Mouse (Mus musculus) kidney, embryonic 16.5 days (tissue): ENCODE measurements around the gene Tshz2. TPM values are rescaled to one million over a fixed set of nuclear protein-coding genes. Genes with fewer than 3 reads are reported as not detected.

Source experiments
- ATAC-seq: fragments of 200-750 bp; cut with Nextera tagmentation; 2 replicates; pipeline ENCODE4 v1.8.0; 2017; ENCODE audit warnings: moderate TSS enrichment; ENCODE audit not compliant: low FRiP score, low TSS enrichment
- H3K27ac ChIP-seq: fragments of 300-500 bp; sonication (generic); 2 replicates; pipeline ENCODE4 v1.5.1; 2014; ENCODE audit warnings: low read length
- H3K27me3 ChIP-seq: fragments of 300-500 bp; sonication (generic); 2 replicates; pipeline ENCODE4 v1.6.1; 2014; ENCODE audit warnings: low read length, control low read depth, mixed read lengths; ENCODE audit not compliant: insufficient read depth
- H3K36me3 ChIP-seq: fragments of 300-500 bp; sonication (generic); 2 replicates; pipeline ENCODE4 v1.6.1; 2014; ENCODE audit warnings: low read length, control low read depth, mixed read lengths; ENCODE audit not compliant: insufficient read depth
- H3K4me1 ChIP-seq: fragments of 300-500 bp; sonication (generic); 2 replicates; pipeline ENCODE4 v1.6.1; 2014; ENCODE audit warnings: low read length, control low read depth, mixed read lengths; ENCODE audit not compliant: insufficient read depth
- H3K4me2 ChIP-seq: fragments of 300-500 bp; sonication (generic); replicated peaks from 2 replicates; pipeline ENCODE4 v1.6.1; 2014; ENCODE audit warnings: low read depth, low read length
- H3K4me3 ChIP-seq: fragments of 300-500 bp; sonication (generic); 2 replicates; pipeline ENCODE4 v1.5.1; 2014; ENCODE audit warnings: mild to moderate bottlenecking, low read length
- H3K9ac ChIP-seq: fragments of 300-500 bp; sonication (generic); replicated peaks from 2 replicates; pipeline ENCODE4 v1.6.1; 2014; ENCODE audit warnings: low read length
- H3K9me3 ChIP-seq: fragments of 300-500 bp; sonication (generic); 2 replicates; pipeline ENCODE4 v1.6.1; 2016; ENCODE audit warnings: low read length, control low read depth
- WGBS: fragments of 180-500 bp; shearing (Covaris S2); extraction: QIAGEN DNeasy Blood & Tissue Kit; methylation state at CpG from one replicate; pipeline ENCODE4 v1.1.7; 2014; 5-methylcytosine and 5-hydroxymethylcytosine counted together
- polyA plus RNA-seq: library from polyadenylated mRNA; unstranded; fragments of >200 nt; fragmentation: Nextera tagmentation; extraction: Ambion mirVana; gene quantifications from 2 replicates; pipeline ENCODE4 v1.2.1, GENCODE M21; 2015

Gene Tshz2
- polyA plus RNA-seq, 1 experiment from 2014 or later: 11.5 TPM

DNA sequence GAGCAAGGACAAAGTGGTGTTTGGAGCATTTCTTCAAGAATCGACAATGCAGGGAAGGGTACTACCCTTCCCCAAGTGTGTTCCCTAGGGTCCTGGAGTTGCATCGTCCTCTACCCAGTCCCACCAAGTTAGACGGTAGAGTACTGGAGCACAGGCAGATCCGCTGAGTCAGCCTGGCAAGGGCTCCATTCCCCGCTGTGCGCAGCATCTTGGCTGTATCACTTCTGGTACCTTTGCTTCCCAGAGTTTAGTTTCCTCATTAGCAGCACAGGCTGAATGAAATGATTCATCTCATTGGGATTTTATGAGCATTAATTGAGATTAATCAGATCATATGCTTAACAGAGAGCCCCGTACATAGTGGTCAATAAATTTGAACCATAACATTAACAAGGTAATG, 14.3 kb downstream of the Tshz2 start:
- no peaks in the 10 kb centered on the region for H3K27me3 ChIP-seq
- no peak overlapping the region for H3K4me3 ChIP-seq
- H3K4me2 ChIP-seq: no peak overlapping the region
- no peak for ATAC-seq
- no peak overlapping the region for H3K27ac ChIP-seq
- peaks cover 4% of the 10 kb centered on the region; the same call in 1 of the 2 replicates for H3K36me3 ChIP-seq
- 0 out of 2 replicates have a peak, but pooled peaks cover 9% of the 10 kb centered on the region for H3K4me1 ChIP-seq
- 90% methylated on average over 7 of the region's 7 CpGs for WGBS
- no peak overlapping the region for H3K9ac ChIP-seq
- H3K9me3 ChIP-seq: no peaks in the 10 kb centered on the region

- peak overlapping the region; percentile 38; the same call in 1 of the 2 replicates for H3K27ac ChIP-seq
- ATAC-seq: no peak
- H3K36me3 ChIP-seq: peaks cover 7% of the 10 kb centered on the region; the same call in 1 of the 2 replicates
- WGBS: 57% methylated on average over 7 of the region's 7 CpGs
- no peaks in the 10 kb centered on the region for H3K9me3 ChIP-seq
- 0 out of 2 replicates have a peak, but pooled peaks cover 9% of the 10 kb centered on the region for H3K4me1 ChIP-seq
- H3K9ac ChIP-seq: no peak overlapping the region
- no peaks in the 10 kb centered on the region for H3K27me3 ChIP-seq
- no peak overlapping the region for H3K4me3 ChIP-seq
- H3K4me2 ChIP-seq: no peak overlapping the region
Observed at GRCm38 (mm10) chr2:169649262-169649885, 16.6 kb downstream of the Tshz2 start.

DNA sequence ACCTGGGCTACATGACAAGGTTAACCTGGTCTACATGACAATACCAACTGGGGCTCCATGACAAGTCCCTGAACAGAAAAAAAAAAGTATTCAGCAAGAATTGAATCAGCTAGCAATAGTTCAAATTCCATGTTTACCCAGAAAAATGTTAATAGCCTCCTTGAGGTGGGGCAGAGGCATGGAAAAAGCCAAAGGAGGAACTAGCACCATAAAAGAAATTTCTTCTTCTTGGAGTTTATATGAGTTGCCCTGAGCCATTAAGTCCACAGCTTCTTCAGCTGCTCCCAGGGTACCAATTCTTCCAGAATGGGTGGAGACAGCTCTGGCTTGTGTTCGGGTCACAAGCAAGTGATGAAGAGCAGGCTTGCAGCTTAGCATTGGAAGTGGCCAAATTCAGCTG, 20.5 kb downstream of the Tshz2 start:
- WGBS: 77% methylated on average over 1 of the region's 1 CpGs
- Histone ChIP-seq H3K4me2 (no peak overlapping the region), H3K36me3 (0 out of 2 replicates have a peak, but pooled peaks cover 3% of the 10 kb centered on the region), H3K4me3 (no peak overlapping the region), H3K9ac (no peak overlapping the region), H3K27me3 (no peaks in the 10 kb centered on the region), H3K9me3 (no peaks in the 10 kb centered on the region), H3K27ac (no peak overlapping the region), H3K4me1 (peaks cover 24% of the 10 kb centered on the region)
- no peak for ATAC-seq

- Histone ChIP-seq H3K9me3 (no peaks in the 10 kb centered on the region), H3K27me3 (no peaks in the 10 kb centered on the region), H3K4me2 (peak overlapping the region; percentile 7), H3K4me1 (peaks cover 44% of the 10 kb centered on the region), H3K4me3 (no peak overlapping the region), H3K36me3 (no peaks in the 10 kb centered on the region), H3K27ac (peak overlapping the region; percentile 71), H3K9ac (no peak overlapping the region)
- no peak for ATAC-seq
- WGBS: 19% methylated on average over 8 of the region's 8 CpGs
Observed at GRCm38 (mm10) chr2:169663792-169664191, 31.0 kb downstream of the Tshz2 start.

- H3K36me3 ChIP-seq: no peaks in the 10 kb centered on the region
- no peak for ATAC-seq
- H3K27ac ChIP-seq: no peak overlapping the region
- H3K4me1 ChIP-seq: peaks cover 31% of the 10 kb centered on the region
- 93% methylated on average over 7 of the region's 7 CpGs for WGBS
- H3K9me3 ChIP-seq: no peaks in the 10 kb centered on the region
- no peak overlapping the region for H3K4me2 ChIP-seq
- H3K4me3 ChIP-seq: no peak overlapping the region
- no peak overlapping the region for H3K9ac ChIP-seq
- no peaks in the 10 kb centered on the region for H3K27me3 ChIP-seq
Observed at GRCm38 (mm10) chr2:169671264-169671663, 38.5 kb downstream of the Tshz2 start.

GRCm38 (mm10) chr2:169673786-169674185, 41.0 kb downstream of the Tshz2 start:
- H3K4me2 ChIP-seq: no peak overlapping the region
- 78% methylated on average over 6 of the region's 6 CpGs for WGBS
- H3K4me1 ChIP-seq: peaks cover 27% of the 10 kb centered on the region
- no peak overlapping the region for H3K9ac ChIP-seq
- no peak overlapping the region for H3K4me3 ChIP-seq
- H3K27me3 ChIP-seq: no peaks in the 10 kb centered on the region
- no peaks in the 10 kb centered on the region for H3K9me3 ChIP-seq
- ATAC-seq: no peak
- H3K36me3 ChIP-seq: no peaks in the 10 kb centered on the region
- H3K27ac ChIP-seq: peak overlapping the region; percentile 61; the same call in 1 of the 2 replicates

GRCm38 (mm10) chr2:169674209-169674608, 41.4 kb downstream of the Tshz2 start:
- Histone ChIP-seq H3K36me3 (no peaks in the 10 kb centered on the region), H3K9ac (no peak overlapping the region), H3K4me3 (no peak overlapping the region), H3K4me1 (peaks cover 28% of the 10 kb centered on the region), H3K9me3 (no peaks in the 10 kb centered on the region), H3K27ac (peak overlapping the region; percentile 61; the same call in 1 of the 2 replicates), H3K4me2 (no peak overlapping the region), H3K27me3 (no peaks in the 10 kb centered on the region)
- ATAC-seq: no peak
- WGBS: 64% methylated on average over 5 of the region's 5 CpGs

DNA sequence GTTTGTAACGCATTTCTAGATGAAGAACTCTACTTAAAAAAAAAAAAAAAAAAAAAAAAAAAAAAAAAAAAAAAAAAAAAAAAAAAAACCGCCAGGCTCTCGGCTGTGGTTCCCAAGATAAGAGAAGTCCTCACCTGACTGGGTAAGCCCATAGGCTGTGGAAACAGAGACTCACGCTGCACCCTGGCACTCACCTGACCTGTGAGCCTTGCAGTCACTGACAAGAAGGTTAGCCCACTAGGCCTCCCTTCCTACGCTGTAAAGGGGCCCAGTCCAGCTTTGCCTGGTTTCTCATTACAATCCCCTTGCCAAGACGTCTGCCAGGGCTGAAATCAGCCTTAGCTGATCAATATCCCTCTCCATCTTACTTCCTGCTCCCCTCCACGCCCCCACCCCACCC, 46.5 kb downstream of the Tshz2 start:
- peaks cover 30% of the 10 kb centered on the region for H3K4me1 ChIP-seq
- WGBS: 42% methylated on average over 7 of the region's 7 CpGs
- no peaks in the 10 kb centered on the region for H3K9me3 ChIP-seq
- no peak overlapping the region for H3K4me2 ChIP-seq
- H3K36me3 ChIP-seq: no peaks in the 10 kb centered on the region
- no peak overlapping the region for H3K9ac ChIP-seq
- no peak overlapping the region for H3K4me3 ChIP-seq
- H3K27ac ChIP-seq: no peak overlapping the region
- peak; percentile 73; the same call in 1 of the 2 replicates for ATAC-seq
- no peaks in the 10 kb centered on the region for H3K27me3 ChIP-seq

DNA sequence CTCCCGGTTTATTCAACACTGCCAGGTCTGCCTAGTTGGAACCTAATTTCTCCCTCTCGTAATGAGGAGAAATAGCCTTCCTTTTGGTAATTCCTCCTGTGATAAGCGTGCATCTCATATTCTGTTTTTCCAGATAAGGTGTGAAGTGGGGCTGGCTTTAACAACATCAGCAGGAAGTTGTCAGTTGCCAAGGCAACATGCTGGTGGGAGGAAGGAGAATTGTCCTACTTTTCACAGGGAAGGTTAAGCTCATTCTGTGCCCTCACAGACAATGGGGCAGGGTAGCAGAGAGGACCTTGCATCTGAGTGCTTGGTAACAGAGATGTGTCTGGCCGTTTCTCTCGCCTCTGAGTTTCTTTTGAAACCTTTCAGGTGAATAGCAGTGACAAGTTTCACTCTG, 47.1 kb downstream of the Tshz2 start:
- no peak overlapping the region for H3K4me3 ChIP-seq
- H3K9me3 ChIP-seq: no peaks in the 10 kb centered on the region
- ATAC-seq: no peak
- H3K4me2 ChIP-seq: no peak overlapping the region
- H3K9ac ChIP-seq: 0 out of 2 replicates have a peak overlapping the region, but pooled peaks have one; percentile 18
- no peak overlapping the region; the same call in 1 of the 2 replicates for H3K27ac ChIP-seq
- no peaks in the 10 kb centered on the region for H3K36me3 ChIP-seq
- WGBS: 58% methylated on average over 5 of the region's 5 CpGs
- peaks cover 35% of the 10 kb centered on the region for H3K4me1 ChIP-seq
- no peaks in the 10 kb centered on the region for H3K27me3 ChIP-seq

GRCm38 (mm10) chr2:169685260-169685659, 52.4 kb downstream of the Tshz2 start:
- no peak overlapping the region for H3K4me2 ChIP-seq

More at GRCm38 (mm10) chr2:169685260-169685659, 52.4 kb downstream of the Tshz2 start:
- H3K27ac ChIP-seq: no peak overlapping the region
- H3K4me1 ChIP-seq: peaks cover 27% of the 10 kb centered on the region
- no peak for ATAC-seq
- WGBS: 32% methylated on average over 5 of the region's 5 CpGs
- H3K27me3 ChIP-seq: no peaks in the 10 kb centered on the region
- no peaks in the 10 kb centered on the region for H3K36me3 ChIP-seq
- no peak overlapping the region for H3K4me3 ChIP-seq
- H3K9ac ChIP-seq: no peak overlapping the region
- no peaks in the 10 kb centered on the region for H3K9me3 ChIP-seq
